Mouse (Mus musculus) ES-Bruce4 (cell line): Measurements from ENCODE around the gene Tmem14c. TPM values are rescaled to one million over a fixed set of nuclear protein-coding genes. Genes with fewer than 3 reads are reported as not detected.

ENCODE experiments used
- H3K27ac ChIP-seq: 2 replicates; pipeline ENCODE4 v1.5.1; 2012; ENCODE audit warnings: low read length, inconsistent platforms; ENCODE audit not compliant: insufficient read depth
- H3K27me3 ChIP-seq: 2 replicates; pipeline ENCODE4 v1.6.1; 2012; ENCODE audit warnings: mild to moderate bottlenecking, low read length, inconsistent platforms; ENCODE audit not compliant: control insufficient read depth, poor library complexity, insufficient read depth, severe bottlenecking
- H3K36me3 ChIP-seq: 2 replicates; pipeline ENCODE4 v1.6.1; 2012; ENCODE audit warnings: inconsistent platforms, mild to moderate bottlenecking, low read length, moderate library complexity; ENCODE audit not compliant: control insufficient read depth, poor library complexity, insufficient read depth, severe bottlenecking
- H3K4me1 ChIP-seq: one replicate; pipeline ENCODE4 v1.8.1; 2011; ENCODE audit warnings: low read length; ENCODE audit not compliant: control insufficient read depth, insufficient read depth
- H3K4me3 ChIP-seq: 2 replicates; pipeline ENCODE4 v1.5.1; 2011; ENCODE audit warnings: low read depth, mild to moderate bottlenecking, low read length
- H3K9ac ChIP-seq: 2 replicates; pipeline ENCODE4 v1.6.1; 2012; ENCODE audit warnings: low read depth, mild to moderate bottlenecking, inconsistent platforms; ENCODE audit not compliant: poor library complexity, severe bottlenecking
- H3K9me3 ChIP-seq: replicated peaks from 2 replicates; pipeline ENCODE4 v1.6.1; 2012; ENCODE audit warnings: mild to moderate bottlenecking, low read length, inconsistent platforms; ENCODE audit not compliant: control insufficient read depth, poor library complexity, insufficient read depth, severe bottlenecking
- CTCF ChIP-seq: IDR thresholded peaks from one replicate; pipeline ENCODE4 v1.8.1; 2011; ENCODE audit warnings: low read depth, low read length
- EP300 ChIP-seq: IDR thresholded peaks from 2 replicates; pipeline ENCODE4 v1.6.1; 2011; ENCODE audit warnings: low read depth, low read length; ENCODE audit not compliant: insufficient read depth
- POLR2A ChIP-seq: IDR thresholded peaks from one replicate; pipeline ENCODE4 v1.8.1; 2011; ENCODE audit warnings: low read length; ENCODE audit not compliant: insufficient read depth
- polyA plus RNA-seq: library from polyadenylated mRNA; stranded (reverse); fragments of >200 nt; gene quantifications from 2 replicates; pipeline ENCODE4 v1.2.4, GENCODE M21; 2011; ENCODE audit warnings: low read depth; ENCODE audit not compliant: missing spikeins, insufficient read depth, insufficient read length

The Tmem14c gene
- polyA plus RNA-seq, result 111 and 112 TPM in 2 replicates

DNA sequence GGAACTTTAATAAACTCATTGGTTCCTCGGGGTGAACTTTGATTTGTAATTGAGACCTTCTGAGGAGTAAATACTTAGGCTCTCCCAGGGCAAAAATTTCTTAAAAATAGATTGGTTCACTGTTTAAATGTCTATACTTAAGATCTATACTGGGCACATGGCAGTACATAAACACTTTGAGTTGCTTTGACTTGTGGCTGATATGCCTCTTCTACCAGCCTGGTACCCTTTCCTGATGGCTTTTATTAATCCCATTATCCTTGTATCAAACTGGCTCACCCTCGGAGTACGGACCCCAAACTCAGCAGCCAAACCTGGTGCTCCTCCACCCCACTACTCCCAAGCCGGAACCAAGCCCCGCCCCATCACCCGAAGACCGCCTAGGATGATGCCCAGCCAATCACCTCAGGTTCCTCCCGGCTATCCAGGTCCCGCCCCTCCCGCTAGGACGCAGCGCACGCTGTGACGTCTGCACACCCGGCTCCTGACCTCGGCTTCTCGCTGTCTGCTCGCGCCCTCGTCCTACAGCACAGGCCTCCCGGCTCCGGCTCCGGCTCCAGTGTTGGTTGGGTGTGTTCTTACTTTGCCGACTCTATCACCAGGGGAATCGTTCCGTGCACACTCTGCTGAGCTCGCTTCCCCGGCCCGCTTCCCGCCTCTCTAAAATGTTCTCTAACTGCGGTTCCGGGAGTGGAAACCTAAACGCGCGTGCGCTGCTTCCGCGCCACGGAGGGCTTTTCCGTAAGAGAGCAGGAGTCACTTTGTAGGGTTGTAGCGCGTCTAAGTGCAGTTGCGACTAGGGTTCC, at the start of gene Tmem14c:
Gene Tmem14c (plus strand): TSS at position 464 of the 806 bp plus-strand sequence.
- Histone ChIP-seq H3K27ac (no peak within 1 kb of the TSS), H3K4me3 (peak within 1 kb of the TSS; percentile 83), H3K4me1 (no peaks in the 10 kb centered on the region), H3K9ac (peak within 1 kb of the TSS; percentile 46), H3K36me3 (peaks cover 30% of the 10 kb centered on the region), H3K9me3 (no peaks in the 10 kb centered on the region), H3K27me3 (no peaks in the 10 kb centered on the region)
- peak; percentile 87 for TF ChIP-seq POLR2A
- TF ChIP-seq CTCF, result no peak

DNA sequence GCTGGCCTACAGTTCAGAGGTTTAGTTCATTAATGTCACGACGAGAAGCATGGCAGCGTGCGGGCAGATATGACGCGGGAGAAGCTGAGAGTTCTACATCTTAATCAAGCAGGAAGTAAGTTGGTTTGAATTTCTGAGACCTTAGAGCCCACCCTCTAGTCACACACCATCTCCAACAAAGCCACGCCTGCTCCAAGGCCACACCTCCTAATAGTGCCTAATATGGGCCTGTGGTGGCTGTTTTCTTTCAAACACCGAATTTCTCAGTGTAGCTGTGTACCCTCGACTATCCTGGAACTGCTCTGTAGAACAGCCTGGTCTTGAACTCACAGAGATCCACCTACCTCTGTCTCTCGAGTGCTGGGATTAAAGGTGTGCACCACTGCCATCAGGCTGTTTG, 48.5 kb upstream of the Tmem14c start:
- TF ChIP-seq POLR2A, result no peak
- no peak for TF ChIP-seq CTCF
- no peak for TF ChIP-seq EP300
- H3K27ac ChIP-seq, result no peak overlapping the region
- no peak overlapping the region for H3K4me3 ChIP-seq
- no peaks in the 10 kb centered on the region for H3K27me3 ChIP-seq
- H3K9me3 ChIP-seq, result no peaks in the 10 kb centered on the region
- no peak overlapping the region for H3K9ac ChIP-seq
- peaks cover 1% of the 10 kb centered on the region for H3K4me1 ChIP-seq
- H3K36me3 ChIP-seq, result no peaks in the 10 kb centered on the region

DNA sequence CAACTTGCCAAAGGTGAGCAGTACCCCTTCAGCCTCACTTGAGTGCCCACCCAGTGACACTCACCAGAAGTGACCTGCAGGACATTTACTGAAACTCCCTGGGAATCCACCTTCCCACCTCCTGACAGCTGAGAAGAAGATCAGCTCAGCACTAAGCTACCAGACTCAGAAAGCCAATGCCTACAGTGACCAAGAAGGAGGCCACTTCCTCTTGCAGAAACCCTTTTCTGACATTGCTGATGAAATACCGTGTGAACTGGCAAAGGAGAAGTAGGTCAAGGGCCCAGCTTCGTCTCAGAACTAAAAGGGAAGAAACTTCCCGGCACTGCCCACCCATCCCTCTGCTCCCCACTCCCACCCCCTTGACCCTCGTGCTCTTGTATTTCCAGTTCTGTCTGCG, 47.5 kb upstream of the Tmem14c start:
- H3K9me3 ChIP-seq, result no peaks in the 10 kb centered on the region
- H3K9ac ChIP-seq, result no peak overlapping the region
- H3K4me3 ChIP-seq, result no peak overlapping the region
- no peaks in the 10 kb centered on the region for H3K36me3 ChIP-seq
- H3K27me3 ChIP-seq, result no peaks in the 10 kb centered on the region
- TF ChIP-seq POLR2A (no peak), EP300 (no peak), CTCF (no peak)
- H3K27ac ChIP-seq, result no peak overlapping the region
- H3K4me1 ChIP-seq, result peaks cover 1% of the 10 kb centered on the region

DNA sequence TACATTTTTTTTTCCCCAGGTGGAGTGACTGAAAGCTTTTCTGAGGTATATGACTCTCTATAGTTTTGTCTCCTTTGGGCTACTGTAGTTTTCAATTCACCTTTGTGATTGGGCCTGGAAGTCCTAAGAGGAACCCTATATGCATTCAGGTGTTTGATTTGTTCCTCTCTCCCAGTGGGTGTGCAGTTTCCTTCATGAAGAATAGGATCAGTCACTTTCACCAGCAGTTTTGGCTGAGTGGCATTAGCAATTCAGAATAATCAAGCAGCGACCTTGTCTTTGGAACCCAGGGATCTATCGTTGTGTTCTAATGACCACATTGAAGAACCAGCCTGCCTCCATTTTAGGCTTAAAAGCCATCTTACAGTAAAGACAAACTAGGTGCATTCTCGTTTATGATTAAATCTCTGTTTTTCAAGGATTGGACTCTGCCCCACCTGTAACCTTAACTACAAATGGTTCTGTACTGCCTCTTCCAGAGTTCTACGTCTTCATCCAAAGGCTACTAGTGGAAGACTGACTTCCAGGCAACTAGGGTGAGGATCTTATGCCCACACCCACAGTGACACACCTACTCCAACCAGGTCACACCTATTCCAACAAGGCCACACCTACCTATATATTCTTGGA, 46.2 kb upstream of the Tmem14c start:
- Histone ChIP-seq H3K4me3 (no peak overlapping the region), H3K9ac (no peak overlapping the region), H3K4me1 (peaks cover 1% of the 10 kb centered on the region), H3K27ac (peak overlapping the region; percentile 60), H3K36me3 (no peaks in the 10 kb centered on the region), H3K9me3 (no peaks in the 10 kb centered on the region), H3K27me3 (no peaks in the 10 kb centered on the region)
- TF ChIP-seq CTCF (no peak), POLR2A (no peak), EP300 (no peak)

DNA sequence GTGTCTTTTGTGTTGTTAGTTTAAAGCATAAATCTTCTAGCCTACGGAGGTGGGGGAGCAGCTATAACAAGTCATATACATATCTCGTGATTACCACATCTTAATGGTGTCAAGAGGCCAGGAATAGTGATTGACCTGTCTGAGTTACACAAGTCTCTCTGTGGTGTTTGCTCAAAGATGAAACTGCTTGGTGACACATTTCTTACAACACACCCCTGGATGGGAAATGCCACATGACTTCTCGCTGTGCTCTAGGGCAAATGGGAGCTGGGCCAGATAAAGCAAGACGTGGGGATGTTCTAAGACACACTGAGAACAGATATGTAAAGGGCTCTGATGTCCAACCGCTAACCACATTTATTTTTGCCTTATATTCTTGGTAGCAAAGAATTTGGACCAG, 44.8 kb upstream of the Tmem14c start:
- no peaks in the 10 kb centered on the region for H3K27me3 ChIP-seq
- peaks cover 1% of the 10 kb centered on the region for H3K4me1 ChIP-seq
- TF ChIP-seq CTCF (no peak), POLR2A (no peak)
- no peak overlapping the region for H3K4me3 ChIP-seq
- H3K36me3 ChIP-seq, result no peaks in the 10 kb centered on the region
- no peaks in the 10 kb centered on the region for H3K9me3 ChIP-seq
- H3K9ac ChIP-seq, result no peak overlapping the region
- H3K27ac ChIP-seq, result no peak overlapping the region

DNA sequence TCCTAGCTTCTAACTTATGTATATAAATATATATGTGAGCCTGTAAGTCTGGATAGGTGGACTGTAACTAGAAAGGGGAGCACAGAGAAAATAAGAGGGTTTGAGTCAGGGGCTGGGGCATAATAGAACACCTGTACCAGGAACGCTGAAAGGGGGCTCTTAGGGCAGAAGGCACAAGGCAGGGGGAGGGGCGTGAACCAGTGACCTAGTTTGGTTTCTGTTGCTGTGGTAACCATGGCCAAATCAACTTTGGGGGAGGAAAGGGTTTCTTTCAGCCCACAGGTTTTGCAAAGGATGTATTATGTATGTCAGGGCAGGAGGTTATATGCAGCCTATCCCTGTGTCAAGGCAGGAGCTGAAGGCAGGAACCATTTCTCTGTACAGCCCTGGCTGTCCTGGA, 44.3 kb upstream of the Tmem14c start:
- no peaks in the 10 kb centered on the region for H3K36me3 ChIP-seq
- H3K9ac ChIP-seq, result no peak overlapping the region
- H3K27ac ChIP-seq, result no peak overlapping the region
- H3K4me1 ChIP-seq, result peaks cover 1% of the 10 kb centered on the region
- TF ChIP-seq POLR2A (no peak), CTCF (no peak)
- H3K27me3 ChIP-seq, result no peaks in the 10 kb centered on the region
- no peaks in the 10 kb centered on the region for H3K9me3 ChIP-seq
- H3K4me3 ChIP-seq, result no peak overlapping the region
